Mouse (Mus musculus) MEL-GATA-1-ER (cell line): ENCODE data around the gene Prr23a3.

Source experiments
- DNase-seq: peaks from one replicate; pipeline ENCODE4 v3.0.0-alpha.2; 2012; ENCODE audit warnings: low read depth; ENCODE audit errors: extremely low read depth

Gene Prr23a3

GRCm38 (mm10) chr9:98864571-98864970 lies at the start of gene Prr23a3:
TSS of gene Prr23a3 (plus strand) at chr9:98864767.
- no peak for DNase-seq

GRCm38 (mm10) chr9:98816066-98816465 lies 48.5 kb upstream of the Prr23a3 start:
- no peak for DNase-seq

DNA sequence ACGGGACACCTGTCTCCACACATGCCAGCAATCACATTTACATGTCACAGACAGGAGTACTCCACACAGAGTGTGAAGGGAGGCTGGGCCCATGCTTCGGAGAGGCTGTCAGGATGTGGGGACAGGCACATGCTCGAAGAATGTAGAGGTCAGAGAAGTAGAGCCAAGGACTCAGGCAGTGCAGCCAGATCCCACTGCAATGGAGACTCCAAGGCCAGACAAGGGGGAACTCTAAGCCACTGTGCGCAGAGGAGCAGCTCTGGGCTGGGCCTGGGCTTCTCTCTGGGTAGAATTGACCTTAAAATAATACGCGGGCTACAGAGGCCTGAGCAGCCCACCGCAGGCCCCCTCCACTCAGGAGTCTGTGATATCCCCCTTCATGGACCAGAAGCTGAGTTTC lies 47.0 kb upstream of the Prr23a3 start:
- DNase-seq: no peak

- no peak for DNase-seq
Measured at GRCm38 (mm10) chr9:98818971-98819370, 45.6 kb upstream of the Prr23a3 start.

DNA sequence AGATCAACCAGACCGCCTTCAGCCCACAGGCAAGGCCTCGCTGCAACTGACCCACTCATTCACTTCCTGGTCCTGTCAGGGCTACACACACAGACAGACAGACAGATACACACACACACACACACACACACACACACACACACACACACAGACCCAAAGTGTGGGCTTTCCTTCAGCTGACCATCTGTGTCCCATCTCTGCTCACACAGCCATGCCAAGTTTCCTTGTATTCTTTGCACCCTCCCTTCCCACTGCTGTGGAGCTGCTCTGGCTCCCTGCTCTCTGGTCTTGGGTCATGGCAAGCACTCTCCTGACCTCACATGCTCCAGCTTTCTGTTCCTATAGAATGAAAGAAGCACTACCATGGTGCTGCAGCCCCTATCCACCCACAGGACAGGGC lies 45.1 kb upstream of the Prr23a3 start:
- DNase-seq: no peak

- no peak for DNase-seq
Measured at GRCm38 (mm10) chr9:98820461-98820860, 44.1 kb upstream of the Prr23a3 start.

GRCm38 (mm10) chr9:98821067-98821466 lies 43.5 kb upstream of the Prr23a3 start:
- no peak for DNase-seq

DNA sequence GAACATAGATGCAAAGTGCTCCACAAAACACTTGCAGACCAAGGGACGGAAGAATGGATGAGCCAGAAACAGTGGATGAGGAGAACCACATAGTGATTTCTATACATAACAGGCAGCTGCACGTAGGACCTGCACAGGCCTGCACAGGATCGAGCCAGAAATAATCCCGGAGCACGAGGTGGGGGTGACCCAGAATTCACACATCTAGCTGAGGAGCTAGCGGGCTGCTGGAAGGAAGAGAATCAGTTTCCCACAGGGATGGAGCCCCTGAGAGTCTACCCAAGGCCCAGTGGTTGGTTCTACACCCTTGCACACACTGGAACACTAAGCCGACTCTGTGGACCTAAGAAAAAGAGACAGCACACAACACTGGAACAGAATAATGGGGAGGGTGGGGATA lies 40.8 kb upstream of the Prr23a3 start:
- DNase-seq: no peak

DNA sequence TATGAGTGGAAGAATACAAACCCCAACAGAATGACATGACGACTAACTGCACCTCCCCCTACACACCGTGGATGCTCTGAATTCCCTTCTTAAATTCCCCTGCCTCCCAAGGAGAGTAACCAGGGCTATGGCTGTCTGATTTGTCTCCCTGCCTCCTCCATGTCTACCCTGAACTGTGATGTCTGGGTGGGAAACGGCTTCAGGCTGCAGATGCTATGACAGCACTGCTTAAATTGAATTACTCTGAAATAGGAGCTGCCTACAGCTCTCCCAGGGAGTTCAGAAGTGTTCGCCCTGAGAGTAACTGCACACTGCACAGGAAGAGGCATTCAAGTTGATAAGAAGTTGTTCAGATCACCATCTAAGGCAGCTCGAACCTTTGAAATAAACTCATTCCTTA lies 35.1 kb upstream of the Prr23a3 start:
- no peak for DNase-seq

DNA sequence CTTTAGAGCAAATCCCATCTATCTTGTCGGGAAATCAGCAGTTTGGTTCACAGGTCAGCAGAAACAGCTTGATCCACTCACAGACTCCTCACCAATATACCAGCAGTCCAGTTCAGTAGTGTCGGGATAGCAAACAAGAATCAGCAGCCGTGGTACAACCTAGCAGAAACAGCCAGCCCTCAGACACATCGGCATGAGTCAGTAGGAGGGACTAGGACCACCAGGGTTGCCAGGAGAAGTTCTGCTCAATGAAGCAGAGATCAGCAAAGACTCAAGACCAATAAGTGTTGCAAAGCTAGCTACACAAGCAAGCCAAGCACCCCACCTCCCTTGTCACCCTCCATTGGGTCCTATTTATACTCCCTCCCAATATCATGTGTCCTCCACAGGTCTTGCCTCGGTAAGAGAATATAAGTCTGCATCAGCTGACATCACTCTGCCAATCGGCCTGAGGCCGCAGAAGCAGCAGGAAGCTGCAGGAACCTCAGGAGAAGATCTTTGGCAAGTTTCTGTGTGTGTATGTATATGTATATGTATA lies 27.0 kb upstream of the Prr23a3 start:
- DNase-seq: no peak

GRCm38 (mm10) chr9:98842117-98842516 lies 22.4 kb upstream of the Prr23a3 start, which contains the start of gene Prr23a1:
TSS of gene Prr23a1 (plus strand) at chr9:98842503.
- DNase-seq: no peak

GRCm38 (mm10) chr9:98856210-98856609 lies 8.4 kb upstream of the Prr23a3 start, which contains the start of gene Prr23a2:
TSS of gene Prr23a2 (plus strand) at chr9:98856494.
- DNase-seq: no peak

GRCm38 (mm10) chr9:98863463-98863862 lies 1.1 kb upstream of the Prr23a3 start:
- DNase-seq: no peak

DNA sequence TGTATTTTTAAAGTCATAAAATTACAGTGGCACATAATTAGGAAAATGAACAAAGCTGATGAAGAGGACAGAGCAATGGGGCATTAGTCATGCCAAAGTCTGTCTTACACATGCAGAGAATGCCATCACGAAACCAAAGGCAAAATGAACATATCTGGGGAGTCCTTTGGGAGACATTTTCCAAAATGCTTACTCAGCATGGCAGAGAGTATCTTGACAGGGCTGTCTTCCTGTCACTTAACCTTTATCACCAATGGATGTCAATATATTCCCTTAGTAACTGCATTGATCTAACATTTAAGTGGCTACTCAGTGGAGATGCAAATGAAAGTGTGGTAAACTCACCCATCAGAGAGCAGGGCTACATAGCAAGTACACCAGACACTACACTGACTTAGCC lies 36.9 kb downstream of the Prr23a3 start:
- no peak for DNase-seq

GRCm38 (mm10) chr9:98902819-98903218 lies 38.3 kb downstream of the Prr23a3 start, which contains the start of gene 7420426K07Rik:
TSS of gene 7420426K07Rik (plus strand) at chr9:98903119.
- DNase-seq: no peak
